Mouse (Mus musculus): ENCODE data around the gene Cby1.

Cby1 gene

DNA sequence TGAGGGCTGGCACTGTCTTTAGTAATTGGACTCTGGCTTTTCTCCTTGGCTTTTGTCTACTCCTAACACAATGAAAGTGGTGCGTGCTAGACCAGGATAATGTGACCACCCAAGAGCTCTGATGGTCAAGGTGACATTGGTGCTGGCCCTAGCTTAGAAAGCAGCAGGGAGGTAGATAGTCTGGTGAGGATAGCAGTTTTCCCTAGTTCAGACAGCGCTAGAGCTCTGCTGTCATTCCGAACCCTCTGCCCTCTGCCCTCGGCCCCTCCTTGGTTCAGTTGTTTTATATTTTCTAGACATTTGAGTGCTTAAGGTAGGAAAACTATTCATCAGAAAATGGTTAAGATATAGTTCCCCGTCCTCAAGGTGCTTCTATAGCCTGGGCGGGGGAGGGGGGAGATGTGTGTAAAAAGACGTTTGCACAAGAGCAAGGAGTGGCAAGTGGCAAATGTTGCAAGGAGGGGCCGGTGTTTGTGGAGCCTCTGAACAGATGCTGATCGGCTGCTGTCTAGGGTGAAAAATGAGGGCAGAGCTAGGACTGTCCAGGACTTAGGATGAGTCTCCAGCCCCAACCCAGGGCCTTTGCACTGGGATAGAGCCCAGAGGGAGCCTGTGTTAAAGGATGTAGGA is 38.7 kb downstream of the Cby1 start:
- in situ Hi-C loops (cut with MseI, MboI), result no loop called here

GRCm38 (mm10) chr15:79706603-79707214 is 47.7 kb downstream of the Cby1 start:
- in situ Hi-C loops (cut with MseI, MboI), result no loop called here

DNA sequence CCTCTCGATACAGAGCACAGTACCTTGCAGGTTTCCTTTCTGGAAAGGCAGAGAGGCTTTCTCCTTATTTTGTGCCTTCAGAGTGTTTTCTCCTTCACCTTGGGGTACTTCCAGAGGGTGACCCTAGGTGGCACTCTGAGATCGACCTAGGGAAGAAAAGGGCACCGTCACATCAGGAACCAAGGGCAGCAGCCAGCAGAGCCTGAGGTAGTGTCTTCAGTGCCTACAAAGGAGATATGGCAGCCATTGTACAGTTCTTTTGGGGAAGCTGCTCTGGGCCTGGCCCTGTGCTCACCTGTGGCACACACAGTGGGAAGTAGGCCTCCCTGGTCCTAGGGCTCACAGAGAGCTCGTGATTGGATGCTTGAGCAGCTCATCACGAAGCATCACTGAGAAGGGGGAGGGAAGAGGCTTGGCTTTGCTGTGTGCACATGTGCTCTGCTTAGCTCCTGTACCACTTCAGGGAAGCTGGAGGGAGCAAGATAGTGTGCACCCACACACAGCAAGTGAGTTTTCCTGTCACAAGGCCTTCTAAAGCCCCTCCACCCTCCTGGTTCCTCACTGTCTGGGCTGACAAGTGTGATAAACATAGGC is 49.3 kb downstream of the Cby1 start:
- in situ Hi-C loops (cut with MseI, MboI), result no loop called here

GRCm38 (mm10) chr15:79715646-79716045 is 56.6 kb downstream of the Cby1 start:
- in situ Hi-C loops (cut with MseI, MboI), result no loop called here

DNA sequence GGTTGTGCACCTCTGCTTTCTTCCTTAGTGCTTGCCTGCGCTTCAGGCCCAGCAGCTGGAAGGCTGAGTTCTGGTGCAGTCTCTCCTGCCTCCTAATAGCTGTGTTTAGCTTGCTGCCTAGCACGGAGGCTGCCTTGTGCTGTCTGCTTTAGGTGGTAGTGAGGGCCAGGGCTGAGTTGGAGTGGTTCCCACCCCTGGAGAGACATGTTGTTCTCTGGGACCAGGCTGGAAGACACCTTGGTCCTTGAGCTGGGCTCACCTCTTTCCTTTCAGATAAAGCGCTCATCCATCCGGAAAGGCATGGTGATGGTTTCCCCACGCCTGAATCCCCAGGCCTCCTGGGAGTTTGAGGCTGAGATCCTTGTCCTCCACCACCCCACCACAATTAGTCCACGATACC is 57.7 kb downstream of the Cby1 start:
- in situ Hi-C loops (cut with MseI, MboI), result no loop called here
